Comparison of ENCODE assay signal across 23 mouse cellular contexts in the genomic region with DNA sequence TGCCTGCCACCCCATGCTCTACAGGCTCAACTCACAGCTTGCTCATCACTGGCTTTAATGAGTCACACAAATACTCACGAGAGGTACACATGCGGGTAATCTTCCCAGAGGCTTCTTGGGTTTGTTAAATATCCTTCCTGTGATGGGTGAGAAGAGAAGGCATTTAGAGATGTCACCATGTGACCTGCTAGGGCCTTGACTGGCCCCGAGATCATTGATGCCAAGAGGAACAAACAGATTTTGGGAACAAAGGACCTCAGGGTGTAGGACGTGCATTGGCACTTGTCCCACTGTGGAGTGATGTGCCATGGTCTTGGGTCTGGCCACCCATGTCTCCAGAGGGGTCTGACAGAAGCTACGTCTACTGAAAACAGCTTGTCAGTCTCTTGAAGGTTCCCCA.
"Had no signal": no experiment of that assay in that cellular context is flagged by ENCODE, and none has a peak within 500 bp of the region (broad histone marks: within the 10 kb centered on the region; RNA-seq: fewer than 3 reads in every experiment).

No protein-coding gene starts in this region.

- H3K27me3 ChIP-seq: heart, embryonic 12.5 days; hindbrain, embryonic 13.5 days; hindbrain, embryonic 15.5 days; kidney, embryonic 15.5 days; limb, embryonic 13.5 days; limb, embryonic 15.5 days; liver, embryonic 12.5 days had no signal

- H3K4me2 ChIP-seq: heart, embryonic 12.5 days; hindbrain, embryonic 13.5 days; hindbrain, embryonic 15.5 days; kidney, embryonic 15.5 days; limb, embryonic 13.5 days; limb, embryonic 15.5 days; liver, embryonic 12.5 days had no signal

- H3K4me1 ChIP-seq: limb, embryonic 13.5 days had no signal

- H3K36me3 ChIP-seq: hindbrain, embryonic 15.5 days had no signal

- H3K9me3 ChIP-seq: heart, embryonic 10.5 days; heart, embryonic 12.5 days; hindbrain, embryonic 13.5 days; hindbrain, embryonic 15.5 days; kidney, embryonic 15.5 days; limb, embryonic 13.5 days; limb, embryonic 15.5 days; liver, embryonic 12.5 days had no signal

- H3K27ac ChIP-seq: heart, embryonic 10.5 days; hindbrain, embryonic 13.5 days; hindbrain, embryonic 15.5 days; hindbrain, postnatal 0 days; kidney, embryonic 15.5 days; limb, embryonic 13.5 days; limb, embryonic 15.5 days; liver, embryonic 12.5 days; liver, embryonic 14.5 days had no signal

- H3K9ac ChIP-seq: heart, embryonic 12.5 days; hindbrain, embryonic 13.5 days; hindbrain, embryonic 15.5 days; kidney, embryonic 15.5 days; limb, embryonic 13.5 days; limb, embryonic 15.5 days; liver, embryonic 12.5 days; liver, embryonic 14.5 days had no signal

- H3K4me3 ChIP-seq: heart, embryonic 10.5 days; heart, embryonic 12.5 days; hindbrain, embryonic 13.5 days; hindbrain, embryonic 15.5 days; kidney, embryonic 15.5 days; limb, embryonic 13.5 days; limb, embryonic 15.5 days; liver, embryonic 12.5 days had no signal

- DNase-seq: gastrocnemius, postnatal 10 days; gastrocnemius, postnatal 25 days; heart, adult 18-20 months; heart, postnatal 10 days; kidney, adult 11 months; kidney, adult 2 months; kidney, adult 9 months; kidney, postnatal 14 days; kidney, postnatal 36 days; layer of hippocampus, adult 9-11 months; layer of hippocampus, postnatal 36 days; left cerebral cortex, postnatal 4 days had no signal

- ATAC-seq: hindbrain, postnatal 0 days; intestine, embryonic 16.5 days; liver, embryonic 12.5 days had no signal
